Mouse (Mus musculus) myocyte (in vitro differentiated cells): ENCODE results near the gene Aip.

Source experiments
- CEBPB ChIP-seq: IDR thresholded peaks from 2 replicates; pipeline ENCODE4 v1.6.1; 2011; ENCODE audit warnings: mild to moderate bottlenecking, moderate library complexity; ENCODE audit not compliant: poor library complexity, insufficient read depth, severe bottlenecking
- E2F4 ChIP-seq: IDR thresholded peaks from one replicate; pipeline ENCODE4 v1.6.1; 2011; ENCODE audit warnings: mild to moderate bottlenecking, control low read depth, moderate library complexity; ENCODE audit not compliant: insufficient read depth
- MYOD1 ChIP-seq, 3 experiments: IDR thresholded peaks; one replicate each; pipeline ENCODE4 v1.6.1; 2011; ENCODE audit warnings: control low read depth in 2 of 3, low read depth in 2 of 3, mild to moderate bottlenecking in 2 of 3, moderate library complexity in 1 of 3; ENCODE audit not compliant: insufficient read length in 2 of 3, control insufficient read depth in 1 of 3
- POLR2A ChIP-seq: IDR thresholded peaks from one replicate; pipeline ENCODE4 v1.6.1; 2011; ENCODE audit warnings: low read depth, mild to moderate bottlenecking, control low read depth, moderate library complexity; ENCODE audit not compliant: insufficient read length
- POLR2AphosphoS2 ChIP-seq: IDR thresholded peaks from one replicate; pipeline ENCODE4 v1.6.1; 2011; ENCODE audit warnings: low read depth, control low read depth; ENCODE audit not compliant: insufficient read length
- TCF12 ChIP-seq: IDR thresholded peaks from one replicate; pipeline ENCODE4 v1.6.1; 2011; ENCODE audit warnings: mild to moderate bottlenecking, control low read depth; ENCODE audit not compliant: poor library complexity, insufficient read depth, severe bottlenecking

DNA sequence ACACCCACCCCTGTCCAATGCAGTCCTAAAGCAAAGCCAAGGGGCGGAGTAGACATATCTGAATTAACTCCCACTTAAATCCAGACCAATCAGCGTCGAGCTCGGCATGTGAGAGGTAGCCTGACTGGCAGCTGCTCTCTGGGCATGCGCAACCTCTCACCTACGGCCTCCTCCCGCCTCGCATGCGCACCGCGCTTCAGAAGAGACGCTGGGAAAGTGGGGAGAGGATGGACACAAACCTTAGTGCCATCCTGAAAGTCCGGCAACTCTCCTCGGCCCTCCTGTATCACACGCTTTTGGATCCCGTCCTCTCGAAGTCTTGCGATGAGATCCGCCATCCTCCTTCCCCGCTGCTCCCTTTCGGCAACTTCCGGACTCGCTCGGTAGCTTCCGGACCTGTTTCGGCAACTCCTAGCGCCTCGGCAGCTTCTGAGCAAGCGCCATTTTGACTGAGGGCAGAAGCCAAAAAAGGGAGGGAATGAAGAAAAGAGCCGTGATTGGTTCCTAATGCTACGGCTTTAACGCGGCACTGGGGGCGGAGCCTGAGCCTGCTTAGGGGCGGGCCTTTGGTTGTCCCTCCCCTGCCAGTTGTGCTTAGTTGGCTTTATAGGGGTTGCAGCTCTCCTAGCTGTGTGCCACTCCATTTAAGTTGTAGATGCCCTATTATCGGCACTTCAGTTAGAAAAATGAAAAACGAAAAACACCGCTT is 4.4 kb downstream of the Aip start:
- peak; percentile 56 for TF ChIP-seq POLR2A
- no peak for TF ChIP-seq E2F4
- TF ChIP-seq TCF12, result no peak
- peak in 2 of 3 experiments; percentile 35 to 70 for TF ChIP-seq MYOD1 (IDR thresholded peaks at IDR 0.05; ENCODE audit: control insufficient read depth in 1 of 3, insufficient read length in 2 of 3, low read depth in 2 of 3)
- TF ChIP-seq POLR2AphosphoS2, result peak; percentile 74
- no peak for TF ChIP-seq CEBPB
